Mouse (Mus musculus) cerebellum, adult 2 months (tissue): ENCODE results near the gene Rhno1. TPM values are rescaled to one million over a fixed set of nuclear protein-coding genes. Genes with fewer than 3 reads are reported as not detected.

Experiments
- DNase-seq, 2 experiments: peaks; one replicate each; pipeline ENCODE4 v3.0.0; 2021
- H3K27ac ChIP-seq: fragments of 200-500 bp; 2 replicates; pipeline ENCODE4 v1.5.1; 2012; ENCODE audit warnings: low read length, control low read depth, inconsistent platforms; ENCODE audit not compliant: insufficient read depth
- H3K27me3 ChIP-seq: fragments of 200-500 bp; 2 replicates; pipeline ENCODE4 v1.6.1; 2012; ENCODE audit warnings: inconsistent platforms, mild to moderate bottlenecking, low read length, moderate library complexity; ENCODE audit not compliant: control insufficient read depth, insufficient read depth
- H3K4me1 ChIP-seq: fragments of 200-500 bp; 2 replicates; pipeline ENCODE4 v1.6.1; 2011; ENCODE audit warnings: low read length; ENCODE audit not compliant: control insufficient read depth, insufficient read depth
- H3K4me3 ChIP-seq: fragments of 200-500 bp; replicated peaks from 2 replicates; pipeline ENCODE3; 2011; ENCODE audit warnings: mild to moderate bottlenecking, low read depth, low read length, control low read depth; ENCODE audit not compliant: insufficient read depth
- CTCF ChIP-seq: fragments of 200-500 bp; IDR thresholded peaks from 2 replicates; pipeline ENCODE4 v1.5.1; 2011; ENCODE audit warnings: low read depth, mild to moderate bottlenecking, control low read depth, low read length, moderate library complexity, borderline replicate concordance; ENCODE audit not compliant: insufficient read depth
- POLR2A ChIP-seq: fragments of 200-500 bp; IDR thresholded peaks from 2 replicates; pipeline ENCODE4 v1.6.1; 2011; ENCODE audit warnings: low read length, control low read depth, borderline replicate concordance; ENCODE audit not compliant: insufficient read depth
- WGBS: fragments of 180-500 bp; shearing (Covaris S2); methylation state at CpG from one replicate; pipeline ENCODE4 v1.1.7; 2018; 5-methylcytosine and 5-hydroxymethylcytosine counted together
- polyA plus RNA-seq: library from polyadenylated mRNA; depleted of rRNA; stranded (reverse); fragments of >200 nt; gene quantifications from 2 replicates; pipeline ENCODE4 v1.2.3, GENCODE M21; 2012

Gene Rhno1
- polyA plus RNA-seq, 1 experiment, result 11.9 TPM

DNA sequence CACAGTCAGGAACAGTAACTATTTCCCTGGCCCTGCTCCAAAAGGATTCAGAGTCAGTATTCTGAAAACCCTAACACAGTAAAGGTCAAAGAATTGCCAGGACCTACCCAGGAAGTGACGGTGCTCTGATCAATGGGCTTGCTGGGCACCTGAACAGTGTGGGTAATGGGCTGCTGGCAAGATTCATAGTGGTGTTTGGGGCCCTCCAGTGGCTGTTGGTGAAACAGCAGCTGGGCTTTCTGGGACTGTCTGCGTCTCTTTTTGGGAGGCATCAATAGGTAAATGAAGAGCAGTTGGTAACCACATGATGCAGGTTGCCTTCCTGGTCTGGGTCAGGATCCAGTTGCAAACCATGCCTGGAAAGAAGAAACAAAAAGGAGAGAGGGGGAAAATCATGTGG, 3.7 kb downstream of the Rhno1 start:
- peak; percentile 64 to 76 for DNase-seq
- no peak overlapping the region for H3K4me3 ChIP-seq
- peaks cover 3% of the 10 kb centered on the region; the same call in 1 of the 2 replicates for H3K4me1 ChIP-seq
- no peaks in the 10 kb centered on the region for H3K27me3 ChIP-seq
- peak; percentile 82 for TF ChIP-seq CTCF
- TF ChIP-seq POLR2A, result no peak
- no peak overlapping the region for H3K27ac ChIP-seq
- WGBS, result 7% methylated on average over 2 of the region's 2 CpGs

DNA sequence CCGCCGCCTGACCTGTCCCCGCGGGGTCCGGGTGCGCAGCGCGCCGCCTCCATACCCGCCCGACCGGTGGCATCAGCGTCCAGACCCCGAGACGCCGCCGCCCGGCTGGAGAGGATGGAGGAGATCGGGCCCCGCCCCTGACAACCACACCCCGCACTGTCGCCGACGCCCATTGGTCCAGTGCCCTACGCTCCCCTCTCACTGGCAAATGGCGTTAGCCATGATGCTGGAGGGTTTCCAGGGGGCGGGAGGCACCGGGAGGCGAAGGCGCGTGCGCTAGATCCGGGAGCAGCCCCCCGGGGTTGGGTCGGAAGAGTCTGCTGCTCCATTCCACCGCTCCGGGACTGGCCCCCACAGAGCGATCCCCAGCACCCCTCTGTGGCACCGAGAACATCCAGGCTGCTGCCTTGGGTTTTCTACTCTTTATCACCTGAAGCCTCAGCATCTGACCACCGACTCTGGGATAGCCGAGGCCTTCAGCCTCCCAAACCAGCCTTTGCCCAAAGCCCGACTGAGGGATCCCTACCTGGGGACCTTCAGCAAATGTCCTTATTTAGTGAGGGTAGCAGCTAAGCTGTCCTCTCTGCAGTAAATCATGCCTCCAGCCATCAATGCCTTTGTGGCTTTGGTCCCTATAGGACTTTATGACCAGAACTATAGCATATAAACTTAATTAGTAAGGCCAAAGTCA, 6.8 kb downstream of the Rhno1 start, which contains the start of gene Tulp3:
TSS of gene Tulp3 (minus strand) at position 126 of the 691 bp plus-strand sequence.
- Histone ChIP-seq H3K4me1 (0 out of 2 replicates have a peak, but pooled peaks cover 3% of the 10 kb centered on the region), H3K27ac (peak within 1 kb of the TSS; percentile 78), H3K27me3 (no peaks in the 10 kb centered on the region), H3K4me3 (peak within 1 kb of the TSS; percentile 77)
- peak; percentile 98 to 99 for DNase-seq
- TF ChIP-seq POLR2A (peak; percentile 92), CTCF (no peak)
- under 1% methylated on average over 42 of the region's 42 CpGs for WGBS

- peak overlapping the region; percentile 30 for H3K27ac ChIP-seq
- no peak for TF ChIP-seq CTCF
- peak overlapping the region; percentile 77 for H3K4me3 ChIP-seq
- H3K4me1 ChIP-seq, result 0 out of 2 replicates have a peak, but pooled peaks cover 3% of the 10 kb centered on the region
- peak in 1 of 2 experiments; percentile 64 for DNase-seq
- WGBS, result under 1% methylated on average over 28 of the region's 28 CpGs
- no peaks in the 10 kb centered on the region for H3K27me3 ChIP-seq
Measured at GRCm38 (mm10) chr6:128355201-128355681, 7.5 kb downstream of the Rhno1 start.

DNA sequence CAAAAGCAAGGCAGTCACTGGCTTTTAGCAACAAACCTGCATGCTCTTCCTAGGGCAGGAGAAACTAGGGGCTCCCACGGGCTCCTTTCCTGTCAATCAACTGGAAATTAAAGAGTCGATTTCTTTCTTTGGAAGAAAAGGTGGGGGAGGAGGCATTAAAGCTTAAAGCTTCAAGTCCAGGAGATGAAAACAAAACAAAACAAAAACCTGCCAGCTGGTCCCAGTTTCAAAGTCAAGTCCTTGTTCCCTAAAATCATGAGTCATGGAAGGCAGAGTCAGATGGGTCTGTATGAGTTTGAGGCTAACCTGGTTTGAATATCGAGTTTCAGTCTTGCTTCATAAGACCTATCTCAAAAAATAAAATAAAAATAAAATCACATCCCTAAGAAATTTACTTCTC, 8.6 kb downstream of the Rhno1 start:
- WGBS, result 41% methylated on average over 3 of the region's 3 CpGs
- Histone ChIP-seq H3K27me3 (no peaks in the 10 kb centered on the region), H3K4me1 (peaks cover 9% of the 10 kb centered on the region; the same call in 1 of the 2 replicates), H3K27ac (no peak overlapping the region), H3K4me3 (peak overlapping the region; percentile 20)
- no peak for DNase-seq
- TF ChIP-seq CTCF (no peak), POLR2A (no peak)

DNA sequence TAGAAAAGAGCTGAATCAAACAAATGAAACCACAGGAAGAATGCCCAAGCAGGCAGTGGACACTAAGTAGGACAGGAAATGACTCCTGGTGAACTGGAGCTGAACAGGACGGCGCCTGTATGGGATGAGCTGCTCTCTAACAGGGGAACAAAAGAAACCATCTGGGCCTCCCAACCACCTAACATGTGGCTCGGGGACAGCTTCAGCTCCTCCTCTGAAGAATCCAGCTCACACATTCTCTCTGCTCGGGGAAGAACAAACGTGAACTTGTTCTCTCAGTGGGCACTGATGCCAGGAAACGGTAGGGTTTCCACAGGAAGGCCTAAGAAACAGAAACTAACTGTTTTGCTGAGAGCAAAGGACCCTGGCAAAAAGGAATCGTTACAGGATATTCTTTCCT, 13.0 kb downstream of the Rhno1 start:
- 15% methylated on average over 7 of the region's 7 CpGs for WGBS
- Histone ChIP-seq H3K27me3 (no peaks in the 10 kb centered on the region), H3K4me3 (no peak overlapping the region), H3K4me1 (peaks cover 16% of the 10 kb centered on the region), H3K27ac (no peak overlapping the region)
- DNase-seq, result peak in 1 of 2 experiments; percentile 45
- TF ChIP-seq CTCF, result no peak
- TF ChIP-seq POLR2A, result no peak

GRCm38 (mm10) chr6:128346782-128347181, 15.9 kb downstream of the Rhno1 start:
- peaks cover 13% of the 10 kb centered on the region for H3K4me1 ChIP-seq
- DNase-seq, result no peak
- no peak overlapping the region for H3K27ac ChIP-seq
- 67% methylated on average over 6 of the region's 6 CpGs for WGBS
- no peak overlapping the region for H3K4me3 ChIP-seq
- TF ChIP-seq CTCF, result no peak
- H3K27me3 ChIP-seq, result no peaks in the 10 kb centered on the region

DNA sequence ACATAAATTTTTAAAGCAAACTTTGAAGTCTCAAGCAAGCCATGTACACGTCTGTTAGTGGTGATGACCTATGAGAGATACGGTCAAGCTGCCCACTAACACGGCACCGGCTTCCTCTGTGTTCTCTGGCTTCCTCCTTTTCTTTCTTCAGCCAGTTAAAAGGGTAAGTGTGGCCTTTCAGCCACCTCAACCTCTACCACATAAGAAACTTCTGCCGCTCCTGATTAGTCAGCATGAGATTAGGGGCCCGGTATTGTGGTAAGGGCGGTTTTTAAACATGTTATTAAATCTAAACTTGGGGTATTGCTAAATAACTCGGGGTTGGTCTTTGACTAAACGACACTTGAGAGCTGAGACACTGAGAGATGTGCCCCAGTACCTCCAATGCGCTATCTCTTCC, 17.1 kb downstream of the Rhno1 start:
- TF ChIP-seq CTCF (no peak), POLR2A (no peak)
- 91% methylated on average over 10 of the region's 10 CpGs for WGBS
- H3K27me3 ChIP-seq, result no peaks in the 10 kb centered on the region
- no peak overlapping the region for H3K27ac ChIP-seq
- peaks cover 13% of the 10 kb centered on the region for H3K4me1 ChIP-seq
- no peak for DNase-seq
- no peak overlapping the region for H3K4me3 ChIP-seq

- H3K27me3 ChIP-seq, result no peaks in the 10 kb centered on the region
- peaks cover 4% of the 10 kb centered on the region; the same call in 1 of the 2 replicates for H3K4me1 ChIP-seq
- TF ChIP-seq CTCF (no peak), POLR2A (no peak)
- no peak for DNase-seq
- no peak overlapping the region for H3K27ac ChIP-seq
- H3K4me3 ChIP-seq, result no peak overlapping the region
- WGBS, result 90% methylated on average over 11 of the region's 11 CpGs
Measured at GRCm38 (mm10) chr6:128341956-128342723, 20.6 kb downstream of the Rhno1 start.
